Mouse (Mus musculus): ENCODE measurements around the gene Crk. TPM values are rescaled to one million over a fixed set of nuclear protein-coding genes. Genes with fewer than 3 reads are reported as not detected.

The Crk gene
- polyA plus RNA-seq, 1 experiment from 2014 or later: 101 TPM

GRCm38 (mm10) chr11:75653781-75654470 lies 25.1 kb upstream of the Crk start:
- DNase-seq (ENCODE audit: low spot score): peak; percentile 92
- peak overlapping the region; percentile 62; the same call in 1 of the 2 replicates for H3K27ac ChIP-seq (ENCODE audit: low read depth)

GRCm38 (mm10) chr11:75654471-75655390 lies 24.3 kb upstream of the Crk start:
- no peak for DNase-seq (ENCODE audit: low spot score)
- no peaks in the 10 kb centered on the region for H3K9me3 ChIP-seq (ENCODE audit: control insufficient read depth, low read length)
- no peaks in the 10 kb centered on the region; the same call in 1 of the 2 replicates for H3K27me3 ChIP-seq (replicated peaks; ENCODE audit: control insufficient read depth, insufficient read depth, low read length)
- H3K4me2 ChIP-seq (ENCODE audit: low read length): peak overlapping the region; percentile 74
- peak overlapping the region; percentile 71 for H3K27ac ChIP-seq (ENCODE audit: low read depth)
- H3K9ac ChIP-seq (ENCODE audit: low read length): no peak overlapping the region; the same call in 1 of the 2 replicates
- peaks cover 20% of the 10 kb centered on the region; the same call in 1 of the 2 replicates for H3K36me3 ChIP-seq (ENCODE audit: control insufficient read depth, insufficient read depth, low read length)
- WGBS: 45% methylated on average over 25 of the region's 25 CpGs
- H3K4me1 ChIP-seq (replicated peaks; ENCODE audit: control insufficient read depth, insufficient read depth, low read length): peaks cover 38% of the 10 kb centered on the region
- peak overlapping the region; percentile 47 for H3K4me3 ChIP-seq (ENCODE audit: low read depth, low read length)
- ATAC-seq (replicated peaks; ENCODE audit: low FRiP score, low TSS enrichment, low read depth): peak; percentile 2

More at GRCm38 (mm10) chr11:75653781-75654470, 25.1 kb upstream of the Crk start:
- H3K4me3 ChIP-seq (ENCODE audit: low read depth, low read length): peak overlapping the region; percentile 47
- peaks cover 17% of the 10 kb centered on the region; the same call in 1 of the 2 replicates for H3K36me3 ChIP-seq (ENCODE audit: control insufficient read depth, insufficient read depth, low read length)
- 1% methylated on average over 40 of the region's 45 CpGs for WGBS
- H3K9me3 ChIP-seq (ENCODE audit: control insufficient read depth, low read length): no peaks in the 10 kb centered on the region
- peaks cover 38% of the 10 kb centered on the region for H3K4me1 ChIP-seq (replicated peaks; ENCODE audit: control insufficient read depth, insufficient read depth, low read length)
- H3K27me3 ChIP-seq (replicated peaks; ENCODE audit: control insufficient read depth, insufficient read depth, low read length): no peaks in the 10 kb centered on the region; the same call in 1 of the 2 replicates
- ATAC-seq (replicated peaks; ENCODE audit: low FRiP score, low TSS enrichment, low read depth): peak; percentile 47
- H3K4me2 ChIP-seq (ENCODE audit: low read length): peak overlapping the region; percentile 74
- peak overlapping the region; percentile 43 for H3K9ac ChIP-seq (ENCODE audit: low read length)

GRCm38 (mm10) chr11:75655621-75656545 lies 23.2 kb upstream of the Crk start:
- Histone ChIP-seq H3K27me3 (replicated peaks; ENCODE audit: control insufficient read depth, insufficient read depth, low read length) (no peaks in the 10 kb centered on the region; the same call in 1 of the 2 replicates), H3K4me3 (ENCODE audit: low read depth, low read length) (peak overlapping the region; percentile 51), H3K4me1 (replicated peaks; ENCODE audit: control insufficient read depth, insufficient read depth, low read length) (peaks cover 35% of the 10 kb centered on the region), H3K4me2 (ENCODE audit: low read length) (peak overlapping the region; percentile 66), H3K36me3 (ENCODE audit: control insufficient read depth, insufficient read depth, low read length) (peaks cover 31% of the 10 kb centered on the region), H3K27ac (ENCODE audit: low read depth) (peak overlapping the region; percentile 71), H3K9ac (ENCODE audit: low read length) (peak overlapping the region; percentile 55), H3K9me3 (ENCODE audit: control insufficient read depth, low read length) (no peaks in the 10 kb centered on the region)
- peak; percentile 83 for DNase-seq (ENCODE audit: low spot score)
- under 1% methylated on average over 72 of the region's 78 CpGs for WGBS
- peak; percentile 47 for ATAC-seq (replicated peaks; ENCODE audit: low FRiP score, low TSS enrichment, low read depth)

GRCm38 (mm10) chr11:75656621-75657590 lies 22.2 kb upstream of the Crk start:
- Histone ChIP-seq H3K4me2 (ENCODE audit: low read length) (peak overlapping the region; percentile 66), H3K4me3 (ENCODE audit: low read depth, low read length) (peak overlapping the region; percentile 51), H3K9ac (ENCODE audit: low read length) (peak overlapping the region; percentile 55), H3K36me3 (ENCODE audit: control insufficient read depth, insufficient read depth, low read length) (peaks cover 41% of the 10 kb centered on the region), H3K27ac (ENCODE audit: low read depth) (no peak overlapping the region), H3K27me3 (replicated peaks; ENCODE audit: control insufficient read depth, insufficient read depth, low read length) (no peaks in the 10 kb centered on the region; the same call in 1 of the 2 replicates), H3K9me3 (ENCODE audit: control insufficient read depth, low read length) (no peaks in the 10 kb centered on the region), H3K4me1 (replicated peaks; ENCODE audit: control insufficient read depth, insufficient read depth, low read length) (peaks cover 32% of the 10 kb centered on the region)
- no peak for ATAC-seq (replicated peaks; ENCODE audit: low FRiP score, low TSS enrichment, low read depth)
- WGBS: 56% methylated on average over 19 of the region's 20 CpGs
- no peak for DNase-seq (ENCODE audit: low spot score)

GRCm38 (mm10) chr11:75657841-75658240 lies 21.2 kb upstream of the Crk start:
- no peak overlapping the region for H3K9ac ChIP-seq (ENCODE audit: low read length)
- no peak overlapping the region for H3K27ac ChIP-seq (ENCODE audit: low read depth)
- ATAC-seq (replicated peaks; ENCODE audit: low FRiP score, low TSS enrichment, low read depth): no peak
- no peaks in the 10 kb centered on the region for H3K27me3 ChIP-seq (replicated peaks; ENCODE audit: control insufficient read depth, insufficient read depth, low read length)
- H3K9me3 ChIP-seq (ENCODE audit: control insufficient read depth, low read length): no peaks in the 10 kb centered on the region
- peaks cover 24% of the 10 kb centered on the region for H3K4me1 ChIP-seq (replicated peaks; ENCODE audit: control insufficient read depth, insufficient read depth, low read length)
- no peak overlapping the region for H3K4me3 ChIP-seq (ENCODE audit: low read depth, low read length)
- H3K4me2 ChIP-seq (ENCODE audit: low read length): no peak overlapping the region
- no peak for DNase-seq (ENCODE audit: low spot score)
- peaks cover 50% of the 10 kb centered on the region for H3K36me3 ChIP-seq (ENCODE audit: control insufficient read depth, insufficient read depth, low read length)

- H3K9me3 ChIP-seq (ENCODE audit: control insufficient read depth, low read length): no peaks in the 10 kb centered on the region
- no peaks in the 10 kb centered on the region for H3K27me3 ChIP-seq (replicated peaks; ENCODE audit: control insufficient read depth, insufficient read depth, low read length)
- no peak overlapping the region for H3K4me3 ChIP-seq (ENCODE audit: low read depth, low read length)
- H3K36me3 ChIP-seq (ENCODE audit: control insufficient read depth, insufficient read depth, low read length): peaks cover 54% of the 10 kb centered on the region
- no peak overlapping the region for H3K9ac ChIP-seq (ENCODE audit: low read length)
- peaks cover 20% of the 10 kb centered on the region for H3K4me1 ChIP-seq (replicated peaks; ENCODE audit: control insufficient read depth, insufficient read depth, low read length)
- WGBS: 95% methylated on average over 13 of the region's 13 CpGs
- ATAC-seq (replicated peaks; ENCODE audit: low FRiP score, low TSS enrichment, low read depth) (no peak), DNase-seq (ENCODE audit: low spot score) (no peak)
- no peak overlapping the region for H3K4me2 ChIP-seq (ENCODE audit: low read length)
- no peak overlapping the region for H3K27ac ChIP-seq (ENCODE audit: low read depth)
These were observed 20.7 kb upstream of the Crk start for GRCm38 (mm10) chr11:75658311-75658710.

GRCm38 (mm10) chr11:75658996-75659750 lies 19.9 kb upstream of the Crk start:
- H3K9me3 ChIP-seq (ENCODE audit: control insufficient read depth, low read length): no peaks in the 10 kb centered on the region
- no peak for DNase-seq (ENCODE audit: low spot score)
- 85% methylated on average over 14 of the region's 14 CpGs for WGBS
- peaks cover 56% of the 10 kb centered on the region for H3K36me3 ChIP-seq (ENCODE audit: control insufficient read depth, insufficient read depth, low read length)
- H3K27ac ChIP-seq (ENCODE audit: low read depth): no peak overlapping the region
- H3K27me3 ChIP-seq (replicated peaks; ENCODE audit: control insufficient read depth, insufficient read depth, low read length): no peaks in the 10 kb centered on the region
- H3K4me3 ChIP-seq (ENCODE audit: low read depth, low read length): no peak overlapping the region
- peaks cover 16% of the 10 kb centered on the region for H3K4me1 ChIP-seq (replicated peaks; ENCODE audit: control insufficient read depth, insufficient read depth, low read length)
- no peak overlapping the region for H3K4me2 ChIP-seq (ENCODE audit: low read length)
- no peak for ATAC-seq (replicated peaks; ENCODE audit: low FRiP score, low TSS enrichment, low read depth)
- H3K9ac ChIP-seq (ENCODE audit: low read length): no peak overlapping the region
